Mouse (Mus musculus): ENCODE measurements around the gene Fbxw9.
"Not testable (repeated sequence)": the region's sequence is repeated elsewhere in the genome, so short reads cannot be mapped to it uniquely, and the experiment has no call there.

Gene Fbxw9

DNA sequence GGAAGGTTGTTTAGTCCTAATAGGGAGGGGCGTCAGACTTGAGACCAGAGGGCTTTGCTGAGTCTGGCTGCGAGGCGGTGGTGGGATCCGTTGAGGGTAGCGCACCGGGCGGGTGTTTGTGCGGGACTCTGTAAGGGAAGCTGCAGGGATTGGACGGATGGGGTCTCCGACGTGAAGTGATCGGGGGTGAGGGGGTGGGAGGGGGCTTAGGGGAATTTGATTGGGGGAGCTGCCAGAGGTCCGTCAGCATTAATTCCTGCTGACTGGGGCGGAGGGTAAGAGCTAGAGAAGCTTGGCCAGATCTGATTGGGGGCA is 22.5 kb upstream of the Fbxw9 start:
- no peak for DNase-seq

DNA sequence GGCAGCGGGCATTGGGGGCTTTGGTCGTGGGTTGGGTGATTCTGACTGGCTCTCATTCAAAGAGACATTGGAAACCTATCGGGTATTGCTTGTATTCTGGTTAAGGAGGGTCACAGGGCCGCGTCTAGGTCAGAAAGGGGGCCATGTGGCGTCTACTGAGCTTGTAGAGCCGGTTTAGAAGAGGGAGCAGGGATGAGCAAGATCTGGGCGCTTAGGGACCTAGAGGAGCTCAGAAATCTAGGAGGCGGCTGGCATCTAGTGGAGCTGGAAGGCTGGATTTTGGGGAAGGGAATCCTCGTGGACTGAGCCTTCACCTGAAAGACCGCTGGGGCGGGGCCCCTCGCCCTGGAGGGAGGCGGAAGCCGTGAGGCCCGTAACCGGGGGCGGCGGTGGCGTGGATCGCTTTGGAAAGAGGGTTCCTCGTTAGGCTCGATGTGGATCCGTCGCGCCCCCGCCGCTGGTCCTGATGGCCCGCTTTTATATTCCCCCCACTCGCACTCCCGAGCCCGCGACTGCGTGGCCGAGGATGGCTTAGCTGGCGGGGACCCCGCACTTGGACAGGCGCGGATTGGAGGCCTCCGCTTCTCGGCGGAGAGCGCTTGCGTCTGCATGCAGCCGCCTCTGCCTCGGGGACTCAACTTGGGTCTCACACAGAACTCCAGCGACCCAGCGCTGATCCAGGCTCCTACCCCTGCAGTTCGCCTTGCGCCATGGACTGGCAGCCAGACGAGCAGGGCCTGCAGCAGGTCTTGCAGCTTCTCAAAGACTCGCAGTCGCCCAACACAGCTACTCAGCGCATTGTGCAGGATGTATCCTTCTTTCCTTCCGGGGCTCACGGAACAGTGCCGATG is 21.9 kb upstream of the Fbxw9 start:
- peak; percentile 32 to 67 for DNase-seq

DNA sequence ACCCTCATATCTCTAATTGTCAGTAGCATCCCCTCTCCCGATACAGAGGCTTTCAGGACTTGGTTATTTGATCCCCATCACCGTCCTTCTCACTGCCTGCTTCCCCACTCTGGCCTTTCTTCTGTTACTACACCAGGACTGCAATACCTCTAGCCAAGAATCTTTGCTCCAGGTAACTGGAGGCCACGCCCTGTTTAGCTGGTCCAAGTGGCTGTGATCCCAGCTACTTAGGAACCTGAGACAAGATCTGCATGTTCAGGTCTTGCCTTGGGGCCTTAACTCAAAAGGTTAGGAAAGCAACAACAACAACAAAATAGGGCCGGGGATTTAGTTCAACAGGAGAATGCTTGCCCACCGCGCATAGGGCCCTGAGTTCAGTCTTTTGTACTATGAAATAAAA is 16.2 kb upstream of the Fbxw9 start:
- DNase-seq: no peak

DNA sequence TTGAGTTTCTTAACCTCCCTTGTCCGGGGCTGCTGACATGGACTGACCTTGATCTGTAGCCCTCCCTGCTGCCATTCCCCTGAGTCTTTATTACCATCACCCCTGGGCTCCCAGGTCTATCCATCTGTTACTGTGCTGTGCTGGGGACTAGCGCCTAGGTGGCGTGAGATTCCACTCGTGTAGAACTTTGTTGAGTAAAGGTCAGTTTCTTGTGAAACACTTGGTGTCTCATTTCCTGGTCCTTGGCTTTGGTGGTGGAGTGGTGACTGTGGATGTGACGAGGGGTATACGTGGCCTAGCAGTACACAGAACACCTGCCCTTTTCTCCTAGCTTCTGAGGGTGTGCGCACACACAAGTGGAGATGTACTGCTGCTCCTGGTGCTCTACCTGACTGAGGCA is 2.5 kb upstream of the Fbxw9 start:
- DNase-seq: no peak

DNA sequence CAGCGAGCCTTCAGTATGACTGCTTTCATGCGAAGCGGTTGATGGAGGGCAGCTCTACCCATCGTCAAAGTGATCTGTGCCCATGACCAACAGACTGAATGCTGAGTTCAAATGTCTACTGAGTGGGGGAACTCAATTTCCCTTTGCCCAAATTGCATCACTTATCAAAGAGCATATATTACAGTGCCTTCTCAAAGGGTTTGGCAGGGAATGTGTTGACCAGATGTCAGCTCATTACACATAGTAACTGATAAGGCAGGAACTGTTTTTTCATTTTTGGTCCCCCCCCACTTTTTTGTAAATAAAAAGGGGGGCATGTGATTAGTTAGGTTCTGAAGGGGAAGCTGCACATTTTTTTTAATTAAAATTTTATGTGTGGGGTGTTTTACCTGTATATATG is 2.7 kb downstream of the Fbxw9 start:
- no peak for DNase-seq

DNA sequence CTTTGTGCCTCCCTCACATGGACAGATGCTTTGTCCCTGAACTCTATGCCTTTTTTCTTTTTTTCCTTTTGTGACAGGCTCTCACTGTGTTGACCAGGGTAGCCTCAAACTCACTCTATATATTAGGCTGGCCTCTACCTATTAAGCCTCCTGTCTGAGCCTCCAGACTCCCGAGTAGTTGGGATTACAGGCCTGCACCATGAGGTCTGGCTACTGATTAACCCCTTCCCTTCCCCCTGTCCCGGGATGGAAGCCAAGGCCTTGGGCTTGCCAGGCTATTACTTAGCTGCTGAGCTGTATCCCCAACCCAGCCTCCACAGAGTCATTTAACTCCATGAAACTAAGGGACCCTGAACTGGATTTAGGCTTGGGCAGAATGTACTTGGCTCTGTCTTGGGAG is 5.4 kb downstream of the Fbxw9 start:
- DNase-seq: no peak

DNA sequence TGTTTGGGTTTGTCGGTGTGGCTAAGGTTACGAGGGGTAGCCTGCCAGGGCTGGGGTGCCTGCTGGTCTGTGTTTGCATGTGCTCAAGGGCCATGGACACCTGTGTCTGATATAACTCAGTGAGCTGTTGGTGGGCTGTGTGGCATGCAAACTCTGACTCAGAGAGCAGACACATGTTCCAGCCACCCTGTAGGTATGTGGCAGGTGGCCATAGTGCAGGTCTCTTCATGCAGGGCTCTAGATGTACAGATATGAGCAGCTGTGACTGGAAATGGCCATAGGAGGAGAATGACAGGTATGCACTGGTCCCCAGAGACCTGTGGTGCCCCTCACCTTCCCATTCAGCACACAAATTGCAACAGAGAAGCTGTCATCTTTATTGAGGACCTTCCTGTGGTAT is 7.3 kb downstream of the Fbxw9 start:
- DNase-seq: no peak

DNA sequence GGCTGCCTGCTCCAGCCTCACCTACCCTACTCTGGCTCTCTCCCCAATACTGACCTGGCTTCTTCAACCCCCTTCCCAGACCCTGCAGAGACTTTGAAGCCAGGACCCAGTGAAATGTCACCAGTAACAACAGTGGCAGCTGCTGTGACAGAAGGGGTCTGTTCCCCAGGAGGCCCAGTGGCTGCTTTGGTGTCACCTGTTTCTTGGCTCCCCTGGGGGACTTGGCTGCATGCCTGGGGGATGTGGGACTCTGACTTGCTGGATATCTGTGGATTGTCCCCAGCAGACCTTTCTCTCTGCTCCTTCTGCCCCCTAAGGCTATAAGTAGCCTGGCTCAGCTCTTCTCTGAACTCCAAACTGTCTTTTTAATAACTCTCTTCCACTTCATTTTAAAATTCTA is 8.1 kb downstream of the Fbxw9 start, which contains the start of gene Gm5741:
Gm5741 (minus strand) TSS at position 1 of the 400 bp plus-strand sequence.
- DNase-seq: no peak

DNA sequence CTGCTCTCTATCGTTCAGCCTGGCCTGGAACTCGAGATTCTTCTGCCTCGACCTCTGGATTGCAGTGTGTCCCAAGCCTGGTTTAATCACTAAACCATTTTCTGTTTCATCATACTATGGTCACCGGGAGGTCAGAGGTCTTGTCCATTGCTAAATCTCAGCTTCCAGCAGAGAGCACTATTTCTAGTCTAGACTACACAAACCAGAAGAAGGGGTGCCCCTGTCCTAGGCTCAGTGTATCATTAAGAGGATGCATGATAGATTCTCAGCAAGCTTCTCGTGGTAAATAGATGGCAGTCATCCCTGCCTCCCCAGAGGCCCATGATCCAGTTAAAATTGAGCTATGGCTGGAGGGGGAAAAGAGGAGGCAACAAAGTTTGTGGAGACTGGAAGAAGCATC is 11.2 kb downstream of the Fbxw9 start:
- no peak for DNase-seq

DNA sequence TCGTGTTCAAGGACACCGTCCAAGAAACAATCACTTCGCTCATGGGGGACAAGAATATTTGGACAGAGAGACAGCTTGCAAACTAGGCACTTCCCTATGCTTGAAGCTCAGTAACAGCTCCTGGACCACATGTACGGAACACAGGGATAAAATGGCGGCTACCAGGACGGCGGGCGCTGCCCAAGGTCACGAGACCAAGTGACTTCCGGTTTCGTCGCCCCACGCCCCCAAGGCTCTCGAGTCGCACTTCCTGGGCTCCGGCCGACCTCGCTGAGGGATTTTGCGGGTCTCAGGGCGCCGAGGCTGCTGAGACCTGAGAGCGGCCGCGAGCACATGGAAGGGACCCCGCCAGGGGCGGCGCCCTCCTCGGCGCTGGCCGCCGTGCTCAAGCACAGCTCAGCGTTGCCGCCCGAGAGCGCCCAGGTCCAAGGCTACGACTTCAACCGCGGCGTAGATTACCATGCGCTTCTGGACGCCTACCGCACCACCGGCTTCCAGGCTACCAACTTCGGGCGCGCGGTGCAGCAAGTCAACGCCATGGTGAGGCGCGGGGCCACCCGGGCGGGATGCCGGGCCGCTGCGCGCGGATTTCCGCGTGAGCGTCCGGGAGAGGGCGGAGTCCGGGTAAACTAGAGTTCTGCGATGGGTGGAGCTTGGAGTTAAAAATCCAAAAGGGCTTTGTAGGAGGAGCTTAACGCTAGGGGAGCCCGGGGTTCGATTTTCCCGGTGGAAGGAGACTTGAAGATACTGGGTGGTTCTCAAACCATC is 11.8 kb downstream of the Fbxw9 start, which contains the start of gene Dhps:
Dhps (plus strand) TSS at position 244 of the 768 bp plus-strand sequence.
- DNase-seq: peak; percentile 83 to 87

DNA sequence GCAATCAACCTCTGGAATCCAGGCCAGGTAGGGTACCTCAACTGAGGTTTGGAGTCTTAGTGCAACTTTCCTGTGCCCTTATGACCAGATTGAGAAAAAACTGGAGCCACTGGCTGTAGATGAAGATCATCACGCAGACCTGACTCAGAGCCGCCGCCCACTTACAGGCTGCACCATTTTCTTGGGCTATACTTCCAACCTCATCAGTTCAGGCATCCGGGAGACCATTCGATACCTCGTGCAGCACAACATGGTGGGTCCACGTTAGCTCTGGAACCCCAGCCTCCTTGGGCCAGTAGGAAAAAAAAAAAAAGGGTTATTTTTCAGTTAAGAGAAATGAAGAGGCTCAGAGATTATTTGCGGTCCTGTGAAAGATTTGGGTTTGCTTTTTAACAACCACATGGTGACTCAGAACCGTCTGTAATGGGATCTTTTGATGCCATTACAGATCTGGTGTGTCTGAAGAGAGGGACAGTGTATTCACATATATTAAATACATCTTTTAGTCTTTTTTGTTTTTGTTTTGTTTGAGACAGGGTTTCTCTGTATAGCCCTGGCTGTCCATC is 12.6 kb downstream of the Fbxw9 start:
- DNase-seq: peak in 1 of 2 experiments; percentile 13

DNA sequence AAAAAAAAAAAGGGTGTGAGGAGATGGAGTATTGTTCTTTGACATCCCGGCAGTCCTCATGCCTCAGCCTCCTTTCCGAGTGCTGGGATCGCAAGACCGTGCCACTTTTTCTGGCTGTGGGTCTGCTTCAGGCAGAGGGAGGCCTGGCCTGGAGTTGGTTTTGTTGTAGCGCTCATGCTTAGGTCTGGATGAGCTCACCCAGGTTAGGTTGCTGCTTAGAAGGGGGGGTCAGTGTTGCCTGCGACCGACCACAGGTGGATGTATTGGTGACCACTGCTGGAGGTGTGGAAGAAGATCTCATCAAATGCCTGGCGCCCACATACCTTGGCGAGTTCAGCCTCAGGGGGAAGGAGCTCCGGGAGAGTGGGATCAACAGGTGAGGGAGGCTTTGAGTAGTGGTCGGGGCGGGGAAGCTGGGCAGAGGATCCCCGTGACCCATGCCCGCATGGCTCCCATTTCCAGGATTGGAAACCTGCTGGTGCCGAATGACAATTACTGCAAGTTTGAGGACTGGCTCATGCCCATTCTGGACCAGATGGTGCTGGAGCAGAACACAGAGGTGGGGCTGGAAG is 13.3 kb downstream of the Fbxw9 start:
- no peak for DNase-seq

DNA sequence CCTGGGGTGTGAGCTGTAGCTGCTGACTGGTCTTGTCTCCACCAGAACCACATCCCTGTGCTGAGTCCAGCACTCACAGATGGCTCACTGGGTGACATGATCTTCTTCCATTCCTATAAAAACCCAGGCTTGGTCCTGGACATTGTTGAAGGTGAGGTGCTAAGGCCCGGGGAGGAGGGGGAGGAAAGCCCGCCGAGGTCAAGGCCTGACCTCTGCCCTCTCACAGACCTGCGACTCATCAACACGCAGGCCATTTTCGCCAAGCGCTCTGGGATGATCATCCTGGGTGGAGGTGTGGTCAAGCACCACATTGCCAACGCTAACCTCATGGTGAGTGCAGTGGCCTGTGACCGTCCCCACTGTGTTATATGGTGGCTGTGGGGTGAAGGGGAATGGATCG is 14.3 kb downstream of the Fbxw9 start:
- no peak for DNase-seq

DNA sequence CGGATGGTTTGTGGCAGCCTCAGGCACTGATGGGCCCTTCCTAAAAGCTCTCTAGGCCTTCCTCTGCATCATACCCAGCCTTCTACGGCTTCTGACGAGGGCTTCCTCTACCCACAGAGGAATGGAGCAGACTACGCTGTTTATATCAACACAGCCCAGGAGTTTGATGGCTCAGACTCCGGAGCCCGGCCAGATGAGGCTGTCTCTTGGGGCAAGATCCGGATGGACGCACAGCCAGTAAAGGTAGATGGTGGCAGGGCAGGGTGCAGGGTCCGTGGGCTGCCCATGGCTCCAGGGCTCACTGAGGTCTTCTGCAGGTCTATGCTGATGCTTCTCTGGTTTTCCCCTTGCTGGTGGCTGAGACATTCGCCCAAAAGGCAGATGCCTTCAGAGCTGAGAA is 14.8 kb downstream of the Fbxw9 start:
- no peak for DNase-seq

DNA sequence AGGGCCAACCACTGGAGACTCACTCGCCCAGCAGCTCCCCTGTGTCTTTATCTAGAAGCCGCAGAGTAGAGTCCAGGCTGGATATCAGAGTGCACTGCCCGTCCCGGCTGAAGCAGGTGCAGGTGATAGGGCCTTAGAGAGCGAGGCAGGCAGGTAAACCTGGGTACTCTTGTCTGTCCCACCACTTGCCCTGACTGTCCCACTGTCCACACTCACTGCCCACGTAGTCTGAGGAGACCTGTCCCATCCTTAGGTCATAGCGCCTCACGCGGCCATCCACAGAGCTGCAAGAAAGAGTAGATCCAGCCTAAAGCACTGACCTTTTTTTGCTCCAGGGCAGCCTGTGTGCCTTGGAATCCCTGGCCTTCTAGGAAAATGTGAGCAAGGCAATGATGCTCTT is 16.1 kb downstream of the Fbxw9 start:
- DNase-seq: no peak

DNA sequence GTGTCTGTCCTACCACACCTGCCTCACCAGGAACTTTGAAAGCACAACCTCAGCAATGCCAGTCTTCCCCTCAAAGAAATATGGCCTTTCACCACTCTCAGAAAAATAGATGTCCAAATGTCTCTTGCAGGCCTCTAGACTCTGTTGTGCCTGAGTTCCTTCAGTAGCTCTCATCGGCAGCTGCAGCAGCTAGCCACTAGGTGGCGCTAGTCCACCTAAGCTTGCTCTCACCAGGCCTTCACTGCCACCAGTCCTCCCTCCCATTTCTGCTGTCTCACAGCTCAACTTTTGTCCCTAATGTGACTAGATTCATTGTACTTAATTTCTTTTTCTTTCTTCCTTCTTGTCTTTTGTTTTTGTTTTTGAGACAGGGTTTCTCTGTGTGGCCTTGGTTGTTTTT is 17.1 kb downstream of the Fbxw9 start:
- DNase-seq: peak; percentile 58 to 67

DNA sequence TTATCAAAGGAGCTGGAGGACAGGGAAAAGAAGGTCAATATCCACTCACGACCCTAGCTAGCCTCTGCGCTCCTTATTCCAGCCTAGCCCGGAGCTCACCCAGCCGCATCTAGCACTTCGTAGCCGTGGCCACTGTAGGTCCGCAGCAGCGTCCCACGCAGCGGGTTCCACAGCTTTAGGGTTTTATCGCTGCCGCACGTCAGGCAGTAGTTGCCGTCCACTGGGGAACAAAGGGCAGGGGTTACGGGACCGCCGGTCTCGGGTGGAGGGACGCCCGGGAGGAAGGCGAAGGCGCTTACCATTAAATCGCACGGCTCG is 20.3 kb downstream of the Fbxw9 start:
- no peak for DNase-seq

DNA sequence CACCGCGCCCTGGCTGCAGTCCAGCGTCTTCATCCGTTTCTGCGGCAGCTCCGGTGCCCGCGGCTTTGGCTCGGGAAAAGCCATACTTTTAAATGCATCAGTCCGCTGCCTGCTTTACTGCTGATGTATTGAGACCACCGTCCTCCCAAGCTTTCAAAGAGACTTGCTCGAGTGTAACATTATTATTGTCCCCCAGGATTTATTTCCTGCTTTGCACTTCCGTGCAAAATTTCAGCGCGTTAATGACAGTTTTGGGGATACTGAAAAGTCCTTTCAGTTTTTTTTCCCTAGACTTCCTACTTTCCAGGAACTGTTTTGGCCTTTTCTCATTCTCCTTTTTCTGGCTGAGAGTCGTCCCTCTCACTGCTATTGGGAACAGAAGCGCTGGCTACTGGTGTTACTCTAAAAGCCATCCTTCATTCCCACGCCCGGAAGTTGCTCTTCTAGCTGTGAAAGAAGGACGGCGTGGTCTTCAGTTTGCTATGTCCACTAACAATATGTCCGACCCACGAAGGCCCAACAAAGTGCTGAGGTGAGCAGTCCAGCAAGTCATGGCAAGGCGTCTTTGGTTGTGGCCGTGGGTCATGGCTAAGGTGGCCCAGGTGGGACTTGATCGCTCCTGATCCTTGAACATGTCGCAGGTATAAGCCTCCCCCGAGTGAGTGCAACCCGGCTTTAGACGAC is 20.8 kb downstream of the Fbxw9 start, which contains the start of gene Wdr83os:
Wdr83os (plus strand) TSS at position 209 of the 684 bp plus-strand sequence.
- peak in 1 of 2 experiments; percentile 65 for DNase-seq

DNA sequence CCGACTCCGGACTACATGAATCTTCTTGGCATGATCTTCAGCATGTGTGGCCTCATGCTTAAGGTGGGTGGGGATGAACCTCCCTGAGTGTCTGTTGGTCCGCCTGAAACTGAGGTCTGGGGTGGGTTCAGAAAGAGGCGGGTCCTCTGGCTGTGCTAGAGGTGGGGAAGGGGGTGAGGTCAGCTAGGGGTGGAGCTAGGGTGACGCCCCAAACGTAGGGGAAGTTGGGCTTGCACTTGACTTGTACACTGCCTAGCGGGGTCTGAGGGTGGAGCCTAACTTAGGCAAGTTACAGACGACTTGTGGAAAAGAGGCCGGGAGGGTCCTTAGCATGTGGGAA is 21.3 kb downstream of the Fbxw9 start, which contains the start of gene Wdr83:
Wdr83 (minus strand) TSS at position 91 of the 340 bp plus-strand sequence.
- DNase-seq: peak in 1 of 2 experiments; percentile 69

DNA sequence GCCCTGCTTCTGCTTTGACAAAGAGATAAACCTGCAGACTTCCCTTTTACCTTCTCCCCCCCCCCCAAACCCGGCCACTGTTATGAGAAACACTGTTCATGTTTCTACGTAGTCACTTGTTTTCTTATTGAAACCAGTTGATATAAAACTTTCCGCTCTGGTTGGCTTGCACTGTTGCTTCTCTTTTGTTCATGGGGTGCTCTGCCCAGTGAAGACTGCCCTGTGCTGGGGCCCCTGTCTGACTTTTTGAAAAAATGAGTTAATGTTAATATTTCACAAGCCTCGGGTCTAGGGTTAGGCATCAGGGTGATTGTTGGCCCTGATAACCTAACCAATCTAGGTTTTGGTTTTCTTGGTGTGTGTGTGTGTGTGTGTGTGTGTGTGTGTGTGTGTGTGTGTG is 22.3 kb downstream of the Fbxw9 start:
- DNase-seq: not testable (repeated sequence)

DNA sequence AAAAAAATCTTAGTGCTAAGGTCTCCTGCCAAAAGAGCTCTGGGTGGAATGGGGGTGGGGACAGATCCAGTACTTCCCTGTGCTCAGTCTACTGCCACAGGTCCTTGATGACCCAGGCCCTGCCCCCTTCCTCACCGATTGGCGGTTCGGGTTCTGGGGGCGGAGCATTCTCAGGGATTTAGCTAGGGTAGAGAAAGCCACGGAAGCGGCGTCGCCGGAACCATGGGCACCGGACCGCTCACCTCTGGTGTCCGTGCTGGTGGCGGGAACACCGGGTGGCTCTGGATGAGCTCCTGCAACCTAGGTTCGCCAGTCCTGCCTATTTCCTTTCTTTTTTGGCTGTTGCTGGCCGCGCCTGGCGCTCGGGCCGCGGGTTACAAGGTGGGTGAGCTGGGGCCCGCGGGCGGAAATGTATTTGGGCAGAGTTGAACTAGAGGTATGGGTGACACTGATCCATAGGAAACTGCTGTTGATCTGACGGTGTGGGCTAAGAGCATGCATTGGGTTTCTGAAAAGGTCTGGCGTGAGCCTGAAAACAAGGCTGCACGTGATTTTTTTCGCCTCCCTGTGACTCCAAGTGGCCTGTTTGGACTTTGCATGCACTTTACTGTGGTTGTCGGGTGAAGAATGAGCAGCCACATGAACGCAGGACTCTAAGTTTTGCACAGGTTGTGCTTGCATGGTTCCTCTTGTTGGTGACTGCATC is 23.4 kb downstream of the Fbxw9 start, which contains the start of gene Man2b1:
Man2b1 (plus strand) TSS at position 163 of the 706 bp plus-strand sequence.
- peak; percentile 82 to 84 for DNase-seq

DNA sequence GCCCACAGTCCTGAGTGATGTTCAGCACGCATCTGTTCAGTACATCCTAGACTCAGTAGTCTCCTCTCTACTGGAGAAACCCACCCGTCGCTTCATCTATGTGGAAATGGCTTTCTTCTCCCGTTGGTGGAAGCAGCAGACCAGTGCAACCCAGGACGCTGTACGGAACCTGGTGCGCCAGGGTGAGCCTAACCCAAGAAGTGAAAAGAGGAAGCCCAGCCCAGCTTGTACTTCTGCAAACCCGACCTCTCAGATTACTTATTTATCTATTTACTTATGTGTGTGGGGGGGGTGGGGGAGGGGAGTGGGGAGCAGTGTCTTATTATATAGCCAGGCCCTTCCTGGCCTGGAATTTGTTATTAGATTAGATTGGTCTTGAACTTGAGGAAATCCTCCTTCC is 24.8 kb downstream of the Fbxw9 start:
- DNase-seq: peak; percentile 32 to 36

Data from spleen, adult 18-20 months (tissue).